Mouse (Mus musculus): ENCODE data around the gene Dnmt3l. TPM values are rescaled to one million over a fixed set of nuclear protein-coding genes. Genes with fewer than 3 reads are reported as not detected.
"Not testable (repeated sequence)": the region's sequence is repeated elsewhere in the genome, so short reads cannot be mapped to it uniquely, and the experiment has no call there.

Gene Dnmt3l
- polyA plus RNA-seq, 2 experiments = 0.08 TPM; not detected in 1

DNA sequence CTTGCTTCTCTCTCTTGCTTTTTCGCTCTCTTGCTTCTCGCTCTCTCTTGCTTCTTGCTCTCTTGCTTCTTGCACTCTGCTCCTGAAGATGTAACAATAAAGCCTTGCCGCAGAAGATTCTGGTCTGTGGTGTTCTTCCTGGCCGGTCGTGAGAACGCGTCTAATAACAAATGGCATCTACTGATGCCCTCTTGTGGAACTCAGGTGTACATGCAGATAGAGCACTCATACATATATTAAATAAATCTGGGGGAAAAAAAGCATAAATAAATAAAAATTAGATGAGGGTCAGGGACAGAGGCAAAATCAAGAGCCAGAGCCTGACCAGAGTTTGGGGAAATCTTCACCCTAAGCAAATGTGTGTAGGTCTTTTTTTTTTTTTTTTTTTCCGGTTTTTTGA is 16.3 kb upstream of the Dnmt3l start:
- H3K9me3 ChIP-seq (ENCODE audit: control insufficient read depth, low read length); H3K4me3 ChIP-seq (ENCODE audit: insufficient read depth in 1 of 2, low read depth in 2 of 2, low read length in 2 of 2); DNase-seq (ENCODE audit: low read depth in 3 of 3, low spot score in 3 of 3); H3K27ac ChIP-seq; H3K36me3 ChIP-seq (replicated peaks; ENCODE audit: control insufficient read depth, insufficient read depth, low read depth); H3K4me1 ChIP-seq (replicated peaks; ENCODE audit: control insufficient read depth in 2 of 2, insufficient read depth in 2 of 2, low read length in 1 of 2); H3K4me2 ChIP-seq (ENCODE audit: low read depth); H3K9ac ChIP-seq (replicated peaks); H3K27me3 ChIP-seq (ENCODE audit: control insufficient read depth, insufficient read depth, low read length); ATAC-seq (ENCODE audit: insufficient read depth): not testable (repeated sequence)
- WGBS (ENCODE audit: insufficient replicate concordance) = 63% methylated on average over 6 of the region's 8 CpGs
- TF ChIP-seq CTCF (IDR thresholded peaks at IDR 0.05; ENCODE audit: low read depth) = peak; percentile 50; the same call in 1 of the 2 replicates

DNA sequence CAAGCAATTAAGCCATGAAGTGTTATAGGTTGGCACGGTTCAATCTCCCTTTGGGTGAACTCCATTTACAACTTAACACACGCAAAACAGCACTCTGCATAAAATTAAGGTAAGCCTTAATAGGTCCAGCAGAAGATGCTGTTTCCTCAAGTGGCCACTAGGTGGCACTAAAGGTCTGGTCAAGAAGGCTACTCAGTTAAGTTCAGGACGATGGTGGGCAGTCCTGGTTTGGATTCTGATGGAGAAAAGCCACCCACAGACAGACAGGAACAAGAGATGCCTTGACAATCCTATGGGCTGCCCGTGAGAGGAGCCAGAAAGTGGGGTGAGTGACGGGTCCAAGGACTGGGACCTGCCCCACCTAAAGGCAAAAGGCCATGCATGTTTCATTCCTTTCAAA is 13.6 kb upstream of the Dnmt3l start:
- ATAC-seq (ENCODE audit: insufficient read depth) = no peak
- DNase-seq (ENCODE audit: low read depth in 3 of 3, low spot score in 3 of 3) = peak in 2 of 3 experiments; percentile 52 to 54
- 4% methylated on average over 5 of the region's 5 CpGs for WGBS (ENCODE audit: insufficient replicate concordance)
- Histone ChIP-seq H3K36me3 (replicated peaks; ENCODE audit: control insufficient read depth, insufficient read depth, low read depth) (no peaks in the 10 kb centered on the region), H3K4me2 (ENCODE audit: low read depth) (no peak overlapping the region), H3K4me3 (ENCODE audit: insufficient read depth in 1 of 2, low read depth in 2 of 2, low read length in 2 of 2) (no peak overlapping the region), H3K9me3 (ENCODE audit: control insufficient read depth, low read length) (no peaks in the 10 kb centered on the region), H3K27me3 (ENCODE audit: control insufficient read depth, insufficient read depth, low read length) (no peaks in the 10 kb centered on the region), H3K27ac (no peak overlapping the region), H3K4me1 (replicated peaks; ENCODE audit: control insufficient read depth in 2 of 2, insufficient read depth in 2 of 2, low read length in 1 of 2) (no peaks in the 10 kb centered on the region; a peak in 1 of 4 replicates), H3K9ac (replicated peaks) (no peak overlapping the region)
- no peak for TF ChIP-seq EP300 (IDR thresholded peaks at IDR 0.05; ENCODE audit: low read depth)
- TF ChIP-seq CTCF (IDR thresholded peaks at IDR 0.05; ENCODE audit: low read depth) = peak; percentile 91

DNA sequence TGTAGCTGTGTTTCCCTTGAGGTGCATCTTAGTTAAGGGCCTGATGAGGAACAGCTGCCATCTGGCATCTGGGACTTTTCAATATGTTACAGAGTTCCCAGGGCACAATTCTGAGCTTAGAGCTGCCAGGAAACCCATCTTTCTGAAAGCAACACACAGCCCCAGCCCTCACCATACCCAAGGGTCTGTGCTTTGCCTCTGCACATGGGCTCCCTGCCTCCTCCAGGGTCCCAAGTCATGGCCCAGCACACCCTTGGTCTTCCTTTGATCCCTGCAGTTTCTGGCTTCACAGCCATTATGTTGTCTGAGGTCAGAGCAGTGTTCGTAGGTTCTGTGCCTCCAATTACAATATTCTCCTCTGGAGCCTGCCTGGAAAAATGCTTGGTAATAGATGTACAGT is 12.7 kb upstream of the Dnmt3l start:
- no peaks in the 10 kb centered on the region for H3K9me3 ChIP-seq (ENCODE audit: control insufficient read depth, low read length)
- H3K4me1 ChIP-seq (replicated peaks; ENCODE audit: control insufficient read depth in 2 of 2, insufficient read depth in 2 of 2, low read length in 1 of 2) = no peaks in the 10 kb centered on the region; a peak in 1 of 4 replicates
- H3K36me3 ChIP-seq (replicated peaks; ENCODE audit: control insufficient read depth, insufficient read depth, low read depth) = no peaks in the 10 kb centered on the region
- no peak for ATAC-seq (ENCODE audit: insufficient read depth)
- H3K4me3 ChIP-seq (ENCODE audit: insufficient read depth in 1 of 2, low read depth in 2 of 2, low read length in 2 of 2) = no peak overlapping the region
- no peak for DNase-seq (ENCODE audit: low read depth in 3 of 3, low spot score in 3 of 3)
- H3K27me3 ChIP-seq (ENCODE audit: control insufficient read depth, insufficient read depth, low read length) = no peaks in the 10 kb centered on the region
- WGBS (ENCODE audit: insufficient replicate concordance) = 90% methylated on average over 1 of the region's 1 CpGs
- TF ChIP-seq EP300 (IDR thresholded peaks at IDR 0.05; ENCODE audit: low read depth) = no peak
- no peak for TF ChIP-seq CTCF (IDR thresholded peaks at IDR 0.05; ENCODE audit: low read depth)
- H3K27ac ChIP-seq = no peak overlapping the region
- no peak overlapping the region for H3K4me2 ChIP-seq (ENCODE audit: low read depth)
- H3K9ac ChIP-seq (replicated peaks) = no peak overlapping the region

DNA sequence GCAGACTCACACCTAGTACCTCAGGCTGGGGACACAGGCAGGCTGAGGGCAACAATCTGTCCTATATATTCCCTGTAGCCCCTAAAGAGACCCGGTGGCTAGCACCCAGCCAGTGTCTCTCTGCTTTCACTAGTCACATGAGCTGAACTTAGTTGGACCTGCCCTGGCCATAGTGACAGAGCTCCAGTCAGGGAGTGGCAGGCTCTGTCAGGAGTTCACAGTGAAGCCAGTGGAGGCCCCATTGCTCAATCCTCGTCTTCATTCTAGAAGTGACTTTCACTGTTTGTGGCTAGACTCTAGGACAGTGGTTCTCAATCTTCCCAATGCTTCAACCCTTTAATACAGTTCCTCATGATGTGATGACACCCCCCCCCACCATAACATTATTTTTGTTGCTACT is 9.8 kb upstream of the Dnmt3l start:
- Histone ChIP-seq H3K9ac (replicated peaks) (no peak overlapping the region), H3K9me3 (ENCODE audit: control insufficient read depth, low read length) (no peaks in the 10 kb centered on the region)
- no peak for ATAC-seq (ENCODE audit: insufficient read depth)

DNA sequence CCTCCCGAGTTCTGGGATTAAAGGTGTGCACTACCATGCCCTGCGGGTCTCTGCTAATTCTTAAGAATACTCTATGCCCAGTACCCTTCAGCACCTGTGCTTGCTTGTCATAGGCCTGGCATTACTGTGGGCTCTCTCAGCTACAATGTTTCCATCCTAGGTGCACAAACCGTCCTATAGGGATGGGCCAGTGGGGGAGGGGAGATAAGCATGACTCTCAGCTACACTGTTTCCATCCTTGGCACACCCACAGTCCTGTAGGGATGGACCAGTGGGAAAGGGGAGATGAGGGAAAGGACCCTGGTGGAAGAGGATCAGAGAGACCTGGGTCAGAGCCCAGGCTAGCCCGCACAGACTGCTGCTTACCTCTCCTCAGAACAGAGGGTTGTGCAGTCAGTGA is 4.6 kb upstream of the Dnmt3l start:
- ATAC-seq (ENCODE audit: insufficient read depth) = no peak
- H3K9me3 ChIP-seq (ENCODE audit: control insufficient read depth, low read length) = no peaks in the 10 kb centered on the region
- WGBS (ENCODE audit: insufficient replicate concordance) = 58% methylated on average over 4 of the region's 4 CpGs

More for the DNA sequence above, 9.8 kb upstream of the Dnmt3l start:
- 59% methylated on average over 2 of the region's 2 CpGs for WGBS (ENCODE audit: insufficient replicate concordance)
- no peak overlapping the region for H3K4me3 ChIP-seq (ENCODE audit: insufficient read depth in 1 of 2, low read depth in 2 of 2, low read length in 2 of 2)
- no peaks in the 10 kb centered on the region for H3K27me3 ChIP-seq (ENCODE audit: control insufficient read depth, insufficient read depth, low read length)
- no peak overlapping the region for H3K27ac ChIP-seq
- DNase-seq (ENCODE audit: low read depth in 3 of 3, low spot score in 3 of 3) = no peak
- no peak overlapping the region for H3K4me2 ChIP-seq (ENCODE audit: low read depth)
- H3K36me3 ChIP-seq (replicated peaks; ENCODE audit: control insufficient read depth, insufficient read depth, low read depth) = no peaks in the 10 kb centered on the region
- TF ChIP-seq EP300 (IDR thresholded peaks at IDR 0.05; ENCODE audit: low read depth) (no peak), CTCF (IDR thresholded peaks at IDR 0.05; ENCODE audit: low read depth) (no peak)
- no peaks in the 10 kb centered on the region; a peak in 1 of 4 replicates for H3K4me1 ChIP-seq (replicated peaks; ENCODE audit: control insufficient read depth in 2 of 2, insufficient read depth in 2 of 2, low read length in 1 of 2)

More for the DNA sequence above, 4.6 kb upstream of the Dnmt3l start:
- no peak overlapping the region for H3K4me3 ChIP-seq (ENCODE audit: insufficient read depth in 1 of 2, low read depth in 2 of 2, low read length in 2 of 2)
- no peaks in the 10 kb centered on the region for H3K4me1 ChIP-seq (replicated peaks; ENCODE audit: control insufficient read depth in 2 of 2, insufficient read depth in 2 of 2, low read length in 1 of 2)
- TF ChIP-seq EP300 (IDR thresholded peaks at IDR 0.05; ENCODE audit: low read depth) (no peak), CTCF (IDR thresholded peaks at IDR 0.05; ENCODE audit: low read depth) (no peak)
- H3K4me2 ChIP-seq (ENCODE audit: low read depth) = no peak overlapping the region
- no peaks in the 10 kb centered on the region for H3K27me3 ChIP-seq (ENCODE audit: control insufficient read depth, insufficient read depth, low read length)
- no peak overlapping the region for H3K9ac ChIP-seq (replicated peaks)
- no peaks in the 10 kb centered on the region for H3K36me3 ChIP-seq (replicated peaks; ENCODE audit: control insufficient read depth, insufficient read depth, low read depth)
- DNase-seq (ENCODE audit: low read depth in 3 of 3, low spot score in 3 of 3) = no peak
- H3K27ac ChIP-seq = no peak overlapping the region
